Mouse (Mus musculus) ES-Bruce4 (cell line): Measurements from ENCODE around the gene Prdm11. TPM values are rescaled to one million over a fixed set of nuclear protein-coding genes. Genes with fewer than 3 reads are reported as not detected.

Experiments used
- H3K27ac ChIP-seq: 2 replicates; pipeline ENCODE4 v1.5.1; 2012; ENCODE audit warnings: low read length, inconsistent platforms; ENCODE audit not compliant: insufficient read depth
- H3K27me3 ChIP-seq: 2 replicates; pipeline ENCODE4 v1.6.1; 2012; ENCODE audit warnings: mild to moderate bottlenecking, low read length, inconsistent platforms; ENCODE audit not compliant: control insufficient read depth, poor library complexity, insufficient read depth, severe bottlenecking
- H3K36me3 ChIP-seq: 2 replicates; pipeline ENCODE4 v1.6.1; 2012; ENCODE audit warnings: inconsistent platforms, mild to moderate bottlenecking, low read length, moderate library complexity; ENCODE audit not compliant: control insufficient read depth, poor library complexity, insufficient read depth, severe bottlenecking
- H3K4me1 ChIP-seq: one replicate; pipeline ENCODE4 v1.8.1; 2011; ENCODE audit warnings: low read length; ENCODE audit not compliant: control insufficient read depth, insufficient read depth
- H3K4me3 ChIP-seq: 2 replicates; pipeline ENCODE4 v1.5.1; 2011; ENCODE audit warnings: low read depth, mild to moderate bottlenecking, low read length
- H3K9ac ChIP-seq: 2 replicates; pipeline ENCODE4 v1.6.1; 2012; ENCODE audit warnings: low read depth, mild to moderate bottlenecking, inconsistent platforms; ENCODE audit not compliant: poor library complexity, severe bottlenecking
- H3K9me3 ChIP-seq: replicated peaks from 2 replicates; pipeline ENCODE4 v1.6.1; 2012; ENCODE audit warnings: mild to moderate bottlenecking, low read length, inconsistent platforms; ENCODE audit not compliant: control insufficient read depth, poor library complexity, insufficient read depth, severe bottlenecking
- CTCF ChIP-seq: IDR thresholded peaks from one replicate; pipeline ENCODE4 v1.8.1; 2011; ENCODE audit warnings: low read depth, low read length
- EP300 ChIP-seq: IDR thresholded peaks from 2 replicates; pipeline ENCODE4 v1.6.1; 2011; ENCODE audit warnings: low read depth, low read length; ENCODE audit not compliant: insufficient read depth
- POLR2A ChIP-seq: IDR thresholded peaks from one replicate; pipeline ENCODE4 v1.8.1; 2011; ENCODE audit warnings: low read length; ENCODE audit not compliant: insufficient read depth
- polyA plus RNA-seq: library from polyadenylated mRNA; stranded (reverse); fragments of >200 nt; gene quantifications from 2 replicates; pipeline ENCODE4 v1.2.4, GENCODE M21; 2011; ENCODE audit warnings: low read depth; ENCODE audit not compliant: missing spikeins, insufficient read depth, insufficient read length

Gene Prdm11
- polyA plus RNA-seq, 1 experiment = 2.1 TPM

- no peaks in the 10 kb centered on the region for H3K36me3 ChIP-seq
- TF ChIP-seq CTCF = no peak
- H3K4me3 ChIP-seq = no peak overlapping the region
- no peaks in the 10 kb centered on the region for H3K9me3 ChIP-seq
- no peaks in the 10 kb centered on the region for H3K4me1 ChIP-seq
- no peak overlapping the region for H3K27ac ChIP-seq
- H3K27me3 ChIP-seq = no peaks in the 10 kb centered on the region
- H3K9ac ChIP-seq = no peak overlapping the region
These were observed 39.5 kb upstream of the Prdm11 start for GRCm38 (mm10) chr2:93085291-93086027.

- Histone ChIP-seq H3K9ac (no peak overlapping the region), H3K9me3 (no peaks in the 10 kb centered on the region), H3K27ac (no peak overlapping the region), H3K36me3 (no peaks in the 10 kb centered on the region), H3K4me1 (no peaks in the 10 kb centered on the region), H3K4me3 (no peak overlapping the region), H3K27me3 (no peaks in the 10 kb centered on the region)
- TF ChIP-seq CTCF = no peak
- TF ChIP-seq POLR2A = no peak
- no peak for TF ChIP-seq EP300
These were observed 38.5 kb upstream of the Prdm11 start for GRCm38 (mm10) chr2:93084481-93084880.

- Histone ChIP-seq H3K27ac (no peak overlapping the region), H3K9me3 (no peaks in the 10 kb centered on the region), H3K4me3 (no peak overlapping the region), H3K27me3 (no peaks in the 10 kb centered on the region), H3K36me3 (no peaks in the 10 kb centered on the region), H3K9ac (no peak overlapping the region), H3K4me1 (no peaks in the 10 kb centered on the region)
- TF ChIP-seq CTCF = no peak
- TF ChIP-seq EP300 = no peak
- no peak for TF ChIP-seq POLR2A
These were observed 37.4 kb upstream of the Prdm11 start for GRCm38 (mm10) chr2:93083317-93083716.

- no peaks in the 10 kb centered on the region for H3K36me3 ChIP-seq
- no peak for TF ChIP-seq CTCF
- no peak for TF ChIP-seq POLR2A
- no peak for TF ChIP-seq EP300
- H3K27ac ChIP-seq = no peak overlapping the region
- no peak overlapping the region for H3K4me3 ChIP-seq
- H3K27me3 ChIP-seq = no peaks in the 10 kb centered on the region
- H3K9me3 ChIP-seq = no peaks in the 10 kb centered on the region
- no peaks in the 10 kb centered on the region for H3K4me1 ChIP-seq
- H3K9ac ChIP-seq = no peak overlapping the region
These were observed 36.9 kb upstream of the Prdm11 start for GRCm38 (mm10) chr2:93082846-93083245.

GRCm38 (mm10) chr2:93080871-93081608 lies 35.1 kb upstream of the Prdm11 start:
- no peak overlapping the region for H3K27ac ChIP-seq
- TF ChIP-seq POLR2A (no peak), EP300 (no peak), CTCF (no peak)
- no peaks in the 10 kb centered on the region for H3K4me1 ChIP-seq
- no peaks in the 10 kb centered on the region for H3K27me3 ChIP-seq
- no peaks in the 10 kb centered on the region for H3K36me3 ChIP-seq
- H3K4me3 ChIP-seq = no peak overlapping the region
- H3K9me3 ChIP-seq = no peaks in the 10 kb centered on the region
- H3K9ac ChIP-seq = no peak overlapping the region

- no peak overlapping the region for H3K9ac ChIP-seq
- no peaks in the 10 kb centered on the region for H3K36me3 ChIP-seq
- no peaks in the 10 kb centered on the region for H3K27me3 ChIP-seq
- TF ChIP-seq CTCF = no peak
- TF ChIP-seq POLR2A = no peak
- no peak for TF ChIP-seq EP300
- H3K9me3 ChIP-seq = no peaks in the 10 kb centered on the region
- H3K27ac ChIP-seq = no peak overlapping the region
- no peak overlapping the region for H3K4me3 ChIP-seq
- no peaks in the 10 kb centered on the region for H3K4me1 ChIP-seq
These were observed 33.4 kb upstream of the Prdm11 start for GRCm38 (mm10) chr2:93079394-93079793.
